Mouse (Mus musculus) limb, embryonic 13.5 days (tissue): ENCODE data around the gene Nfe2. TPM values are rescaled to one million over a fixed set of nuclear protein-coding genes. Genes with fewer than 3 reads are reported as not detected.
"Not testable (repeated sequence)": the region's sequence is repeated elsewhere in the genome, so short reads cannot be mapped to it uniquely, and the experiment has no call there.

ENCODE experiments used
- ATAC-seq: fragments of 200-750 bp; cut with Nextera tagmentation; 2 replicates; pipeline ENCODE4 v1.8.0; 2017; ENCODE audit warnings: low read depth, moderate number of reproducible peaks, moderate TSS enrichment; ENCODE audit not compliant: low FRiP score
- H3K27ac ChIP-seq: fragments of 300-500 bp; sonication (generic); 2 replicates; pipeline ENCODE4 v1.5.1; 2015; ENCODE audit warnings: inconsistent platforms, mild to moderate bottlenecking, moderate library complexity
- H3K27me3 ChIP-seq: fragments of 300-500 bp; sonication (generic); 2 replicates; pipeline ENCODE4 v1.6.1; 2015; ENCODE audit warnings: mild to moderate bottlenecking, inconsistent platforms
- H3K36me3 ChIP-seq: fragments of 300-500 bp; sonication (generic); 2 replicates; pipeline ENCODE4 v1.6.1; 2015; ENCODE audit warnings: inconsistent platforms, mild to moderate bottlenecking, moderate library complexity
- H3K4me1 ChIP-seq: fragments of 300-500 bp; sonication (generic); 2 replicates; pipeline ENCODE4 v1.6.1; 2015; ENCODE audit warnings: inconsistent platforms
- H3K4me2 ChIP-seq: fragments of 300-500 bp; sonication (generic); replicated peaks from 2 replicates; pipeline ENCODE4 v1.6.1; 2015; ENCODE audit warnings: inconsistent platforms, mild to moderate bottlenecking, moderate library complexity
- H3K4me3 ChIP-seq: fragments of 300-500 bp; sonication (generic); 2 replicates; pipeline ENCODE4 v1.5.1; 2015; ENCODE audit warnings: moderate library complexity, mild to moderate bottlenecking, inconsistent platforms
- H3K9ac ChIP-seq: fragments of 300-500 bp; sonication (generic); 2 replicates; pipeline ENCODE4 v1.6.1; 2015; ENCODE audit warnings: mild to moderate bottlenecking, inconsistent platforms
- H3K9me3 ChIP-seq: fragments of 300-500 bp; sonication (generic); 2 replicates; pipeline ENCODE4 v1.6.1; 2016; ENCODE audit warnings: inconsistent platforms
- WGBS: fragments of 180-500 bp; shearing (Covaris S2); methylation state at CpG from one replicate; pipeline ENCODE4 v1.1.7; 2015; 5-methylcytosine and 5-hydroxymethylcytosine counted together
- polyA plus RNA-seq: library from polyadenylated mRNA; unstranded; fragments of >200 nt; fragmentation: Nextera tagmentation; extraction: Ambion mirVana; gene quantifications from 2 replicates; pipeline ENCODE4 v1.2.1, GENCODE M21; 2015

Nfe2 gene
- polyA plus RNA-seq, 1 experiment from 2014 or later = 2.8 TPM

DNA sequence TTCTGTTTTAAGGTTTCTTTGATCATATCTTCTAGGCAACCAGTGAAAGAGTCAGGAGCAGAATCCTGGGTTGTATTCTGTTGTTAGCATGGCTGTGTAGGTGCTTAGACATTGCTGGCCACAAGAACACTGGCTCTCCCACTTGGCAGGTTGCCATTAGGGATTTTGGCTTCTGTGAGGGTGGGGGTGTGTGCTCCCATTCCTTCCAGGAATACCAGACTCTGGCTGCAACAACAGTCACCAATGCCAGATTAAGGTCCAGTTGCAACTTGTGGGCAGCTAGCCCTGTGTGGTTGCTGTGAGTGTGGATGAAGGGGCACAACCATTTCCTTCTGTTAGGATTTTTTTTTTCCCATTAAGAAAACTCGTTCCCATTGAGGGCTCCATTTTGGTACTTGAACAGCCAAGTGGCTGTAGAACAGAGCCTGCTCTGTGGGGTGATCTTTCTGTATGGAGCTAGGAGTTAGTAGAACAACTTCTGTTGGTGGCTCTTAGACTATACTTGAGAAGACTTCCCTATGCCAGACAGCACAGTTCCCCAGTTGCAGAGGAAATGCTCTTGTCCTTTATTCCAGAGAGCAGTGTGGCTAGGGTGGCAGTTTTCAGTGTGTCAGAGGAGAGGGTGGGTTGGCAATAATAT, 27.7 kb upstream of the Nfe2 start:
- peaks cover 52% of the 10 kb centered on the region for H3K4me1 ChIP-seq
- H3K9me3 ChIP-seq = no peaks in the 10 kb centered on the region
- 44% methylated on average over 1 of the region's 1 CpGs for WGBS
- H3K27ac ChIP-seq = peak overlapping the region; percentile 66
- no peak overlapping the region for H3K4me3 ChIP-seq
- no peak overlapping the region for H3K4me2 ChIP-seq
- no peaks in the 10 kb centered on the region for H3K27me3 ChIP-seq
- no peak overlapping the region for H3K9ac ChIP-seq
- no peak for ATAC-seq
- peaks cover 15% of the 10 kb centered on the region for H3K36me3 ChIP-seq

DNA sequence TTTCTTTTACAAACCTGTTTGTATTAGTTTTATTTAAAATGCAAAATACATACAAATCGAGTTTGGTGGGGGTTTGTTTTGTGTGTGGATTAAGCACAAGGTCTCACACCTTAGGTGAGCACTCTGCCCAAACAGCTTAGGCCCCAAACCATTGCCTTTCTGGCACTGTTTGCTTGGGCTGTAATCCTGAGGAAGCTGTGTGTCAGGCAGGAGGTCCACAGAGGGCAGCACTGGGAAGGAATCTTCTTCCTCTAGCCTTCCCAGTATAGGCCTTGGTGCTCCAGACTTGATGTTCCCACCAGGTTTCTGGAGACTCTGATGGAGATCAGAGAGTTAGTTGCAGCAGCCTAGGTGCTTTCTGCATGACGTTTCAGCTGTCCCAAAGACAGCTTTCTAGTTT, 26.4 kb upstream of the Nfe2 start:
- Histone ChIP-seq H3K4me1 (peaks cover 49% of the 10 kb centered on the region), H3K36me3 (peaks cover 8% of the 10 kb centered on the region; the same call in 1 of the 2 replicates), H3K27me3 (no peaks in the 10 kb centered on the region), H3K9me3 (no peaks in the 10 kb centered on the region), H3K9ac (no peak overlapping the region), H3K4me2 (no peak overlapping the region), H3K4me3 (no peak overlapping the region), H3K27ac (peak overlapping the region; percentile 66)
- 27% methylated on average over 2 of the region's 2 CpGs for WGBS
- ATAC-seq = no peak

DNA sequence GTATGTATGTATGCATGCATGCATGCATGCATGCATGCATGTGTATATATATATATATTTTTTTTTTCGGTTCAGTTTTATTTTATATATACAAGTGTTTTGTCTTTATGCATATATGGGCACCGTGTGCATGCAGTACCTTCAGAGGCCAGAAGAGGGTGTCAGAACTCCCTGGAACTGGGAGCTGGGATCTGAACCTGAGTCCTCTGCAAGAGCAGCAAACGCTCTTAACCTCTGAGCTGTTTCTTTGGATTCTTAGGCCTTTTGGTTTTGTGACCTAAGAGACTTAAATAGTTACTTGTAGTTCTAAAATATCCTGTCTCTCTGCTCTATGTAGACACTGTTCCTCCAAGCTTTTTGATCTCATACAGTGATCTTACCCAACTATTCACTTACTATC, 25.9 kb upstream of the Nfe2 start:
- WGBS = 51% methylated on average over 3 of the region's 3 CpGs
- Histone ChIP-seq H3K27me3 (no peaks in the 10 kb centered on the region), H3K4me1 (peaks cover 43% of the 10 kb centered on the region), H3K9ac (no peak overlapping the region), H3K36me3 (peaks cover 7% of the 10 kb centered on the region; the same call in 1 of the 2 replicates), H3K27ac (no peak overlapping the region), H3K4me3 (no peak overlapping the region), H3K4me2 (no peak overlapping the region), H3K9me3 (no peaks in the 10 kb centered on the region)
- no peak for ATAC-seq

DNA sequence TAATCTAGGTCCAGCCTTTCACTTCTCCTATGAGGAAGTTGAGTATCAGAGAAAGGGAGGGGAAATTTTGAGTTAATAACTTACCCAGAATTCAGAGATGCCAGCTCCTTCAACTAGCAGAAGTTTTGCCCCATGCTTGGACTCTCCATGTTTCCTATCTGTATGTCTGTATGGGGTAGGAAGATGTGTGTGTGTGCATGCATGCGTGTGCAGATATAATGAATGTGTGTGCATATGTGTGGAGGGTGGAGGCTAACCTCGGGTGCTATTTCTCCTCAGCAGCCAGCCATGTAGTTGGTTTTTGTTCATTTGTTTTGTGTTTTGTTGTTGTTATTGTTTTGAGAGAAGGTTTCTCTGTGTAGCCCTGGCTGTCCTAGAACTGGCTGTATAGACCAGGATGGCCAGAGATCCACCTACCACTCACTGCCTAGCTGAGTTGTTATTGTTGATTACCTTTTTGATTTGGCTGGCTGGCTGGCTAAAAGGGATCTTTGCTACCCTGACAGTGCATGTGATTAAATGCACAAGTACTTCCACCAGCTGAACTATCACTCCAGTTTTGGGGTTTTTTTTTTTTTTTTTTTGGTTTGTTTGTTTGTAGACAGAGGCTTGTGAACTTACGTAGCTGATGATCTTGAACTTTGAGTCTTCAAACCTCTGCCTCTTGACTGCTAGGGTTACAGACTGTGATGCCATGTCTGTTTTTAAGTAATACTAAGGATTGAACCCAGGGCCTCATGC, 23.4 kb upstream of the Nfe2 start:
- Histone ChIP-seq H3K9ac (no peak overlapping the region), H3K27me3 (no peaks in the 10 kb centered on the region), H3K4me1 (peaks cover 49% of the 10 kb centered on the region), H3K4me2 (no peak overlapping the region), H3K27ac (no peak overlapping the region), H3K9me3 (no peaks in the 10 kb centered on the region), H3K36me3 (peaks cover under 1% of the 10 kb centered on the region; the same call in 1 of the 2 replicates), H3K4me3 (no peak overlapping the region)
- no peak for ATAC-seq
- WGBS = 96% methylated on average over 3 of the region's 3 CpGs

DNA sequence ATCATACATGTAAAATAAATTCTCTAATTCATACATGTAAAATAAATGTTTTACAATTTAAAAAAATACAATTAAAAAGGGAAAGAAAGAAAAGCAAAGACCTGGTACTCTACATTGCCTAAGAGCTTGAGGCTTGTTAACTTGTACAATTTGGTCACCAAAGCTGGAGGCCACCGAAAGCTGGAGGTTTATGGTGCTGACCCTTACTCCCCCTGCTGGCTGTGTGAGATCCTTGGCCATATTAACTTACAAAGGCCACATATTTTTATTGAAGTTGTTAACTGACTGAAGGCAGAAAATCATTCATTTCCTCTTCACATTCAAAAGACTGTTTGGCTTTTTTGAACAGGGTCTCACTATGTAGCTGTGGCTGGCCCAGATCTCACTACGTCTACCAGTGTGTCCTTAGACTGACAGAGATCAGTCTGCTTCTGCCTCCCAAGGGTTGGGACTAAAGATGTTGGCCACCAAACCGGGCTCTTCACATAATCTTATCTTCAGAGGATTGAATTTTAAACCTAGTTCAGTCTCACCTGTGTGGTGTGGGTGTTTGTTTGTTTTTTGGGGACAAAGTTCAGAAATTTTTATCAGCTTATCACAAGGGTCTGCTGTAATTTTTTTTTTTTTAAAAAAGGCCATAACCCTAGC, 22.7 kb upstream of the Nfe2 start:
- Histone ChIP-seq H3K27ac (no peak overlapping the region), H3K36me3 (no peaks in the 10 kb centered on the region), H3K27me3 (no peaks in the 10 kb centered on the region), H3K9me3 (no peaks in the 10 kb centered on the region), H3K9ac (no peak overlapping the region), H3K4me1 (peaks cover 46% of the 10 kb centered on the region), H3K4me3 (no peak overlapping the region), H3K4me2 (no peak overlapping the region)
- no peak for ATAC-seq
- WGBS = 53% methylated on average over 3 of the region's 3 CpGs

DNA sequence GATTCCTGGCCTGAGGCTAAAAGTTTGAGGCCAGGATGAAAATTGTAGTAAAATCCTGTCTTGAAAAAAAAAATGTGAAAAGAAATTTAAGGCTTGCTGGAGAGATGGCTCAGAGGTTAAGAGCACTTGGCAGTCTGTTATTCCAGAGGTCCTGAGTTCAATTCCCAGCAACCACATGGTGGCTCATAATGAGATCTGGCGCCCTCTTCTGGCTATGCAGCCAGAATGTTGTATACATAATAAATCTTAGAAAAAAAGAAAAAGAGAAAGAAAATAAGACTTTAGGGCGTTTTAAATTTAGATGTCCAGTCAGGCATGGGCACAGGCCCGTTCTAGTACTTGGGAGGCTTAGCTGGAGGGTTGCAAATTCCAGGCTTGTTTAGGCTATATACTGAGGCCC, 21.5 kb upstream of the Nfe2 start:
- Histone ChIP-seq H3K9ac (no peak overlapping the region), H3K9me3 (no peaks in the 10 kb centered on the region), H3K27ac (no peak overlapping the region), H3K4me2 (no peak overlapping the region), H3K4me1 (peaks cover 34% of the 10 kb centered on the region), H3K4me3 (no peak overlapping the region), H3K36me3 (no peaks in the 10 kb centered on the region), H3K27me3 (no peaks in the 10 kb centered on the region)
- WGBS = 61% methylated on average over 3 of the region's 3 CpGs
- no peak for ATAC-seq

DNA sequence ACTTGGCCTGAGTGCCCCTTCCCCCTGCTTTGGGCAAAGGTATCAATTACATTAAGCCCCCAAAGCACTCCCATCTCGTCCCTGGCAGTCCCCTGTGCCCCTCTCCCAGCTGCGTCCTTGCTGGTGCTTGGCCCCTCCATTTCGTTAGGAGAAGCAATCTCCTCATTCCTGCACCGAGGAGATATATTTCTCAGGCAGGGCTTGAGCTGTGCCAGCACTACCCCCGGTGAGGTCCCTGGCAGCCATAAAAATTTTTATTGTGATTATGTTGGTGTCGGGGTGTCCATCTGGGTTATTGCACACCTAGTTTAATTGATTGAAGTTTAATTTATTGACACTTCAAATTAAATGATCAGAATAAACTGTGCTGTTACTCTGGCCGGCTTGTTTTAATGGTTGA, 19.7 kb upstream of the Nfe2 start:
- H3K9ac ChIP-seq = peak overlapping the region; percentile 35; the same call in 1 of the 2 replicates

DNA sequence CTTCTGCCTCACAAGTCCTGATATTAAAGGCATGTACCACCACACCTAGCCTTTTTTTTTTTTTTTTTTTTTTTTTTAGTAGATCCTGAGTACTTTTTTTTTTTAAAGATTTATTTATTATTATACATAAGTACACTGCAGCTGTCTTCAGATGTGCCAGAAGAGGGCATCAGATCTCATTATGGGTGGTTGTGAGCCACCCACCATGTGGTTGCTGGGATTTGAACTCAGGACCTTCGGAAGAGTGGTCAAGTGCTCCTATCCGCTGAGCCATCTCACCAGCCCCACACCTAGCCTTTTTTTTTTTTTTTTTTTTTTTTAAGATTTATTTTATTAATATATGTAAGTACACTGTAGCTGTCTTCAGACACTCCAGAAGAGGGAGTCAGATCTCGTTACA, 17.7 kb upstream of the Nfe2 start:
- H3K4me3 ChIP-seq, H3K9ac ChIP-seq, H3K27ac ChIP-seq, H3K27me3 ChIP-seq, H3K4me2 ChIP-seq, ATAC-seq, H3K36me3 ChIP-seq, H3K9me3 ChIP-seq: not testable (repeated sequence)
- WGBS = 93% methylated on average over 3 of the region's 3 CpGs
- peaks cover 44% of the 10 kb centered on the region for H3K4me1 ChIP-seq

More for the DNA sequence above, 19.7 kb upstream of the Nfe2 start:
- H3K4me3 ChIP-seq = no peak overlapping the region
- no peaks in the 10 kb centered on the region for H3K9me3 ChIP-seq
- no peaks in the 10 kb centered on the region for H3K27me3 ChIP-seq
- no peak overlapping the region for H3K27ac ChIP-seq
- H3K36me3 ChIP-seq = no peaks in the 10 kb centered on the region
- peaks cover 46% of the 10 kb centered on the region for H3K4me1 ChIP-seq
- 24% methylated on average over 7 of the region's 7 CpGs for WGBS
- no peak overlapping the region for H3K4me2 ChIP-seq
- no peak for ATAC-seq

DNA sequence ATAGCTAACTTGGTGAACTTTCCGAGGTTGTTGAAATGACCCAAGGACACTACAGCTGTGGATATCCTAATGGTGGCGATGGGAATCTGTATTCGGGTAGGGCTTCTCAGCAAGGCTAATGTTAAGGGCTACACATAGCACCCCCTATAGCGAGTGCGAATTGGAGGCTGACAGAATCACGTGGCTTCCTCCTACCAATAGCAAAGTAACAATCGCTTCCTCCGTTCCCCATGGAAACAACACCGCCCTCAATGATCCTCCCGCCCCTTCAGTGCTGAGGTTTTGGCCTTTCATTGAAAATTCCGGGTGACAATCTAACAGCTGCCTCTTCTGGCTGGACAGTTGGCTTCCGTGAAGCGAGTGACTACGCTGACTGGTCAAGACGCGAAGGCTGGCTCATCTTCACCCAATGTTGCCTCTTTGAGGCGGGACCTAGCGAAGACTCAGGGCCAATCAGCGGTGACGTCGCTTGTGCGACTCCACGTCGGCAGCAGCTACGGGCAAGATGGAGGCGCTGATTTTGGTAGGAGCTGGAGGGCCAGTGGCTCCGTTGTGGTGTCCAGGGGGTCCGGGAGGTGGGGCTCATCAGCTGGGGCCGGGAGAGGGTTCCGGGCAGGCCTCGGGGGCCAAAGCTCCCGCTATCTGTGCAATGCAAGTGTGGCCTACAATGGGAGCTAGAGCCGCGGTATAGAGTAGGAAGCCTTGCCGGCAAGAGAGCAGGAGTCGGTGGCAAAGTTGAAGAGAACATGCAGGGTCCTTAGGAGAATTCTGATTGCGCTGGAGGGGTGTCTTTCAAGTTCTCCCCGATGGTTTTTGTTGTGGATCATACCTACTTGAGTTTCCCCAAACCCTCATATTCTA, 14.4 kb upstream of the Nfe2 start, which contains the start of gene Copz1:
TSS of gene Copz1 (plus strand) at position 296 of the 861 bp plus-strand sequence.
- Histone ChIP-seq H3K27ac (peak within 1 kb of the TSS; percentile 33; the same call in 1 of the 2 replicates), H3K36me3 (no peaks in the 10 kb centered on the region), H3K4me2 (peak within 1 kb of the TSS; percentile 81), H3K9ac (peak within 1 kb of the TSS; percentile 92), H3K4me1 (peaks cover 23% of the 10 kb centered on the region), H3K27me3 (no peaks in the 10 kb centered on the region), H3K9me3 (no peaks in the 10 kb centered on the region), H3K4me3 (peak within 1 kb of the TSS; percentile 88)
- under 1% methylated on average over 38 of the region's 38 CpGs for WGBS
- peak; percentile 99 for ATAC-seq

DNA sequence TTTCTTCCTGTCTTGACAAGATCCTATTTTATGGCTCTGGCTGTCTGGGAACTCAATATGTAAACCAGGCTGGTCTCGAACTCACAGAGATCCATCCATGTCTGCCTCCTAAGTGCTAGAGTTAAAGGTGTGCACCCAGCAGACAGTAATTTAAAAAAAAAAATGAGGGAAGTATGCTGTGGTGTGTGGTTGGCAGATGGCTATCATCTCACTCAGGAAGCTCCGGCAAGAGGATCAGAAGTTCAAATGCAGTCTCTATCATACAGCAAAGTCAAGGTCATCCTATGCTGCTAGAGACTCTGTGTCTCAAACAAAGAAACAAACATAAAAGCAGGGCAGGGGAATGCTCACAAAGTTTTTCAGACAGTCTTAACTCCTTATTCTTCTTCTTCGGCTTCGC, 10.7 kb upstream of the Nfe2 start:
- peaks cover 6% of the 10 kb centered on the region for H3K4me1 ChIP-seq
- no peak overlapping the region for H3K4me2 ChIP-seq
- no peak for ATAC-seq
- H3K36me3 ChIP-seq = no peaks in the 10 kb centered on the region
- WGBS = 90% methylated on average over 4 of the region's 4 CpGs
- H3K4me3 ChIP-seq = no peak overlapping the region
- no peaks in the 10 kb centered on the region for H3K27me3 ChIP-seq
- H3K9ac ChIP-seq = no peak overlapping the region
- H3K9me3 ChIP-seq = no peaks in the 10 kb centered on the region
- no peak overlapping the region for H3K27ac ChIP-seq

DNA sequence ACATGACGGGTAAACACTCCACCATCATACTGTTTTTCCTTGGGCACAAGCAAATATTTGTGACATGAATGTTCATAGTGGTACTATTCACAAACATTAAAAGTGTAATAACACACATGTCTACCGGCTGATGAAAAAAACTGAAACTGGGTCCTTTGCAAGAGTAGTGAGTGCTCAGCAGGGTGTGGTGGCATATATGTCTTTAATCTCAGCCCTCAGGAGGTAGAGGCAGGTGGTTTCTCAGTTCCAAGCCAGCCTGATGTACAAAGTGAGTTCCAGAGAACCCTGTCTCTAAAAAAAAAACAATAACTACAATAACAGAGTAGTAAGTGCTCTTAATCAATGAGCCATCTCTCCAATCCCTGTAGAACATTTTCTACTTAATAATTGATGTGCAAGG, 6.6 kb upstream of the Nfe2 start:
- Histone ChIP-seq H3K27ac (no peak overlapping the region), H3K4me1 (0 out of 2 replicates have a peak, but pooled peaks cover 5% of the 10 kb centered on the region), H3K4me2 (no peak overlapping the region), H3K9ac (no peak overlapping the region), H3K27me3 (no peaks in the 10 kb centered on the region), H3K9me3 (no peaks in the 10 kb centered on the region), H3K36me3 (no peaks in the 10 kb centered on the region), H3K4me3 (no peak overlapping the region)
- WGBS = 85% methylated on average over 2 of the region's 2 CpGs
- no peak for ATAC-seq
